Mouse (Mus musculus) intestine, embryonic 14.5 days (tissue): ENCODE results near the gene Akna. TPM values are rescaled to one million over a fixed set of nuclear protein-coding genes. Genes with fewer than 3 reads are reported as not detected.
A peak's percentile ranks its signal among the peaks of the same experiment; 100 is the strongest.
"Not testable (repeated sequence)": the region's sequence is repeated elsewhere in the genome, so short reads cannot be mapped to it uniquely, and the experiment has no call there.

Source experiments
- ATAC-seq: fragments of 200-750 bp; cut with Nextera tagmentation; replicated peaks from 2 replicates; pipeline ENCODE4 v1.8.0; 2017; ENCODE audit warnings: low read depth, moderate number of reproducible peaks, moderate TSS enrichment, moderate library complexity; ENCODE audit not compliant: low FRiP score, low TSS enrichment
- DNase-seq: peaks from one replicate; pipeline ENCODE4 v3.0.0-alpha.2; 2018; ENCODE audit warnings: low spot score
- H3K27ac ChIP-seq: fragments of 300-500 bp; sonication (generic); 2 replicates; pipeline ENCODE4 v1.5.1; 2014; ENCODE audit warnings: low read depth, mild to moderate bottlenecking, control low read depth
- H3K27me3 ChIP-seq: fragments of 300-500 bp; sonication (generic); replicated peaks from 2 replicates; pipeline ENCODE4 v1.6.1; 2014; ENCODE audit warnings: low read length, control low read depth; ENCODE audit not compliant: control insufficient read depth, insufficient read depth
- H3K36me3 ChIP-seq: fragments of 300-500 bp; sonication (generic); 2 replicates; pipeline ENCODE4 v1.6.1; 2014; ENCODE audit warnings: low read length, control low read depth; ENCODE audit not compliant: control insufficient read depth, insufficient read depth
- H3K4me1 ChIP-seq: fragments of 300-500 bp; sonication (generic); replicated peaks from 2 replicates; pipeline ENCODE4 v1.6.1; 2014; ENCODE audit warnings: low read length, control low read depth, mixed read lengths; ENCODE audit not compliant: control insufficient read depth, insufficient read depth
- H3K4me2 ChIP-seq: fragments of 300-500 bp; sonication (generic); 2 replicates; pipeline ENCODE4 v1.6.1; 2014; ENCODE audit warnings: low read length
- H3K4me3 ChIP-seq: fragments of 300-500 bp; sonication (generic); 2 replicates; pipeline ENCODE4 v1.5.1; 2014; ENCODE audit warnings: low read depth, low read length, control low read depth, mixed read lengths
- H3K9ac ChIP-seq: fragments of 300-500 bp; sonication (generic); 2 replicates; pipeline ENCODE4 v1.6.1; 2014; ENCODE audit warnings: mild to moderate bottlenecking, low read length
- H3K9me3 ChIP-seq: fragments of 300-500 bp; sonication (generic); 2 replicates; pipeline ENCODE4 v1.6.1; 2016; ENCODE audit warnings: low read length, control low read depth; ENCODE audit not compliant: control insufficient read depth
- WGBS: fragments of 180-500 bp; shearing (Covaris S2); extraction: QIAGEN DNeasy Blood & Tissue Kit; methylation state at CpG from one replicate; pipeline ENCODE4 v1.1.7; 2014; 5-methylcytosine and 5-hydroxymethylcytosine counted together
- polyA plus RNA-seq: library from polyadenylated mRNA; unstranded; fragments of >200 nt; fragmentation: Nextera tagmentation; extraction: Ambion mirVana; gene quantifications from 2 replicates; pipeline ENCODE4 v1.2.1, GENCODE M21; 2014

Gene Akna
- polyA plus RNA-seq, 1 experiment from 2014 or later = 6.8 TPM

DNA sequence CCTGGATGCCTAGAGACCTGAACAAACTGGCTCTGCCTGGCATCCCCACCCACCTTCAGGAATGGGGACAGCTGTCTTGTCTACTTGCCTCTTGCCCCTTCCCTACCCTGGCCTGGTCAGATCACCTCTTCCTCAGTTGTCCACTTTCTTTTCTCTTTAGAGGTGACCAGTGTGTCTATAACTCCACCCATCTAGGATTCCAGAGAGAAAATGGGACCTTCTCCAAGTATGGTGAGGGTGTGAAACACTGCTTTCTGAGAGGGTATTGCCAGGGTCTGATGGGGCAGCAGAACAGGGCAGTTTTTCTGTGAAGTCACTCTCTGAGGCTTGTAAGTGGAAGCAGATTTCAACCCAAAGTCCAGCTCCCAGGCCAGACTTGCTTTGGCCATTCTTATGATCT lies 57.9 kb downstream of the Akna start:
- Histone ChIP-seq H3K4me1 (no peaks in the 10 kb centered on the region), H3K9ac (no peak overlapping the region), H3K9me3 (no peaks in the 10 kb centered on the region), H3K4me2 (no peak overlapping the region), H3K27me3 (no peaks in the 10 kb centered on the region), H3K4me3 (no peak overlapping the region), H3K36me3 (no peaks in the 10 kb centered on the region), H3K27ac (no peak overlapping the region)
- no peak for ATAC-seq
- no peak for DNase-seq

DNA sequence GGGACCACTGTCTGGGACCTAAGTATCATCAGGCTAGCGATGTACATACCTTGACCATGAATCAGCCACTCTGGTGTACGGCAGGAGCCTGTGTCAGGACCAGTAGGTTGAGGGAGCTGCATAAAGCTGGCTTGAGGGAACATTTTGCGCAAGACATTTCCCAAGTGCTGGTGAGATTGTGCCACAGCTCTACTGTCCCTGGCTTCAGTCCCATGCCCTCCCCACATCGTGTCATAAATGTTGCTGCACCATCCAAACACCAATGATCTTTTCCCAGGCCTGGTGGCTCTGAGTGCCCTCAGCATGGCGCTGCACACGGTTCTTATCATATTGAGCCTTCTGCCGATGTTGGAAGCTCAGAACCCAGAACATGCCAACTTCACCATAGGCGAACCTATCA lies 58.9 kb downstream of the Akna start, which contains the start of gene Orm1:
Gene Orm1, plus strand, starts transcription at position 266 of the 400 bp plus-strand sequence.
- no peaks in the 10 kb centered on the region for H3K4me1 ChIP-seq
- no peak within 1 kb of the TSS for H3K4me2 ChIP-seq
- H3K9ac ChIP-seq = no peak within 1 kb of the TSS
- H3K27ac ChIP-seq = no peak within 1 kb of the TSS
- H3K9me3 ChIP-seq = no peaks in the 10 kb centered on the region
- no peak for ATAC-seq
- DNase-seq = no peak
- no peaks in the 10 kb centered on the region for H3K27me3 ChIP-seq
- no peaks in the 10 kb centered on the region for H3K36me3 ChIP-seq
- no peak within 1 kb of the TSS for H3K4me3 ChIP-seq
- WGBS = 84% methylated on average over 8 of the region's 8 CpGs

DNA sequence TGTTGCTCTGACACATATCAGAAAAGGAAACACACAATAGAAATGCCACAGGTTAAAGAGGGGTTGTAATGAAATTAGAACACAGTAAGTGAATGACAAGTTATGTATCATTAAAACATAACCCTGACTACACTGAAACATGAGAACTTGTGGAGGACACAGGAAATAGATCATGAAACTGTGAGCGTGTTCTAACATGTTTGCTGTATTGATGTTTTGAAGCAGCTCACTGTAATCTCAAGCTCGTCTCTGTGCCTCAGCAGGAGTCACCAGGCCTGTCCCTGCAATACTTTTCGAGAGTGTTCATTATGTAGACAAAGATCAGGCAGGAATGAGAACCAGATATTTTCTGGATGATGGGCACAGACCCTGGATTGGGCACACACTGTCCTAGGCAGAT lies 59.5 kb downstream of the Akna start:
- WGBS = 56% methylated on average over 3 of the region's 3 CpGs
- Histone ChIP-seq H3K9me3 (no peaks in the 10 kb centered on the region), H3K4me1 (no peaks in the 10 kb centered on the region)

DNA sequence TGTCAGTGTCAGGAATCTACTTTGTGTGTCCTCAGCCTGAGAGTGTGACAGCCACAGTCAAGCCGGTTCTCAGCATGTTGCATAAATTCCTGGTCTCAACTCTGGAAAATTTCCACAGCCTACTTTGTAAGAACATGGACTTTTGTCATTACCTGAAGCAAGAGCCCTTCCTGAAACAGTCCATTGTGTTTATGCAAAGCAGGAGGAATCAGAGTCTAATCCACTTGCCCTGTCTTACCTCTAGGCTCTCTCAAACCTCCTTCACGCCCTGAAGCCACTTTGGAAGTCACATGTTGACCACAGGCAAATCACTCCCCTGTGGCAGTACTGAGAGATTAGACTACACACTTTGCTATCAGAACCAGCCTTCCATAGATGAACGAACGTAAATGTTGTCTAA lies 60.7 kb downstream of the Akna start:
- no peak overlapping the region for H3K4me3 ChIP-seq
- no peak overlapping the region for H3K27ac ChIP-seq
- H3K4me2 ChIP-seq = no peak overlapping the region
- no peak overlapping the region for H3K9ac ChIP-seq
- 78% methylated on average over 4 of the region's 4 CpGs for WGBS
- ATAC-seq (no peak), DNase-seq (no peak)
- H3K27me3 ChIP-seq = no peaks in the 10 kb centered on the region
- no peaks in the 10 kb centered on the region for H3K4me1 ChIP-seq
- H3K36me3 ChIP-seq = no peaks in the 10 kb centered on the region
- no peaks in the 10 kb centered on the region for H3K9me3 ChIP-seq

More for the DNA sequence above, 59.5 kb downstream of the Akna start:
- no peak for ATAC-seq
- DNase-seq = no peak
- Histone ChIP-seq H3K9ac (no peak overlapping the region), H3K4me3 (no peak overlapping the region), H3K36me3 (no peaks in the 10 kb centered on the region), H3K27ac (no peak overlapping the region), H3K4me2 (no peak overlapping the region), H3K27me3 (no peaks in the 10 kb centered on the region)

DNA sequence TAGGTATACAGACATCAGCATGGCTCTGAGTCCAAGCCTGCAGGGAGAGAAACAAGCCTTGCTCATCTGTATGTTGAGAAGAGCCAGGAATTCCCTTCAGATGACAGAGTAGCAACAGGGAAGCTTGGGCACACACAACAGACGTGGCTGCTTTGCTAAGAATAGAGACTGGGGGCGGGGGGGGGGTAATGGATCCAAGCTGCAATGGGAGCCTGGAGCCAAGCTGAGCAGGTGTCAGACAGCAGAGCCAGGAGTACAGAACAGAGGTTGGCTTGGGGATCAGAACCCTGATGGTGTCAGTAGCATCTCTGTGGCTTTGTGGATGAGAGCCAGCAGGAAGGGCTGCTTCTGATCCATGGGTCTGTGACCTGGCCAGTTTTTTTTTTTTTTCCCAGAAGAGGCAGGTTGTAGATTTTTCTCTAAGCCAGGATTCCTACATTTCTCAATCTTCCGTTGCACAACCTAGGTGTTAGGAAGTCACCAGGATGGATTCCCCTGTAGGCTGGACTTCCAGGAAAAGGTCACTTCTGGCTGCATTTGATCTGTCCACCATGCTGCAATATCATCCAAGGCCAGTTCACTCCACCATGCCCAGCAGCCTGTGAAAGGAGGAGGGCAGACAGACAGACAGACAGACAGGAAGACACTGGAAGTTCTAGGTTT lies 64.6 kb downstream of the Akna start:
- Histone ChIP-seq H3K9ac (no peak overlapping the region), H3K27me3 (no peaks in the 10 kb centered on the region), H3K4me3 (no peak overlapping the region), H3K4me2 (no peak overlapping the region), H3K9me3 (no peaks in the 10 kb centered on the region), H3K27ac (no peak overlapping the region), H3K4me1 (no peaks in the 10 kb centered on the region), H3K36me3 (peaks cover 12% of the 10 kb centered on the region)
- DNase-seq = no peak
- 59% methylated on average over 3 of the region's 3 CpGs for WGBS
- ATAC-seq = no peak

DNA sequence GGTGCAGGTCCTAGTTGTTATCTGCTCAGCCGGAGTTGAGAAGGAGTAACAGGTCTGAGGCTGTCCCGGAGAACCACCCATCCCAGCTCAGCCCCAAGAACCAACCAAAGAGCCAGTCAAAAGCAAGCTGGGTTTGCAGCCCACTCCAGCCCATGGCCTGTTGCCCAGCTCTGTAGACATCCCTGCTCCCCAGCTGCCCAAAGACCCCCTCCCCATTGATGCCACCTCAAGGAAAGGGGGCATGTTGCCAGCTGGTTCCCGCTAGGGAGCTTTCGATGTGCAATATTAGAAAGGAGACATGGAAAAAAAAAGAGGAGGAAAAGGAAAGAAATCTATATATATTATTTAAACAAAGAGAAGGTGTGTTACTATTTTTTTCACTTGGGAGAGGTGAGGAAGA lies 69.8 kb downstream of the Akna start:
- H3K27ac ChIP-seq = no peak overlapping the region
- no peak for ATAC-seq
- no peaks in the 10 kb centered on the region for H3K4me1 ChIP-seq
- DNase-seq = no peak
- peaks cover 41% of the 10 kb centered on the region for H3K36me3 ChIP-seq
- no peak overlapping the region for H3K9ac ChIP-seq
- no peak overlapping the region for H3K4me3 ChIP-seq
- no peaks in the 10 kb centered on the region for H3K9me3 ChIP-seq
- no peak overlapping the region for H3K4me2 ChIP-seq
- 95% methylated on average over 4 of the region's 4 CpGs for WGBS
- H3K27me3 ChIP-seq = no peaks in the 10 kb centered on the region

DNA sequence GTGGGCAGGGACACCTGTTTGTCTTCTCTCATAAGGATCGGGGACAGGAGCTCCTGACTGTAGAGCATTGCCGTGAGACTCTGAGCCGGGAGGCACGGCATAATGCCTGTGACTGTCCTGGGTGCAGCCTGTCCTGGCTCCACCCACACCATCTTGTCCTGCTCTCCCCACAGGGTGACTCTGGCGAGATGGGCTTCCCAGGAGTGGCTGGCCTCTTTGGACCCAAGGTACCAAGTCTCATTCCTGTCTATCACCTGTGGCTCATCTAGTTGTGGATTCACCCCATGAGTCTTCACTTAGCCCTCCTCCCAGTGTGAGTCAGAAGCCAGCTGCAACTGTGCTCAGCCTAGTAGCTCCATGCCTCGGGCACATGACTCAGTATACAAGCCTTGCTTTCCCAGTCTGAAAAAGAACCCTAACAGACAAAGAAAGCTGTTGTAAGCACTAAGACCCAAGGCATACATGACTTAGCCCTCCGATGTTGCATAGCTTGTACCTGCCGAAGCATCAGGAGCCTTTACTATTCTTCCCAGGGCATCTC lies 79.8 kb downstream of the Akna start:
- Histone ChIP-seq H3K9me3 (no peaks in the 10 kb centered on the region), H3K27ac (no peak overlapping the region), H3K4me3 (no peak overlapping the region), H3K36me3 (peaks cover 81% of the 10 kb centered on the region), H3K4me2 (no peak overlapping the region), H3K4me1 (no peaks in the 10 kb centered on the region), H3K9ac (no peak overlapping the region), H3K27me3 (no peaks in the 10 kb centered on the region)
- ATAC-seq (no peak), DNase-seq (no peak)
- WGBS = 86% methylated on average over 8 of the region's 8 CpGs

DNA sequence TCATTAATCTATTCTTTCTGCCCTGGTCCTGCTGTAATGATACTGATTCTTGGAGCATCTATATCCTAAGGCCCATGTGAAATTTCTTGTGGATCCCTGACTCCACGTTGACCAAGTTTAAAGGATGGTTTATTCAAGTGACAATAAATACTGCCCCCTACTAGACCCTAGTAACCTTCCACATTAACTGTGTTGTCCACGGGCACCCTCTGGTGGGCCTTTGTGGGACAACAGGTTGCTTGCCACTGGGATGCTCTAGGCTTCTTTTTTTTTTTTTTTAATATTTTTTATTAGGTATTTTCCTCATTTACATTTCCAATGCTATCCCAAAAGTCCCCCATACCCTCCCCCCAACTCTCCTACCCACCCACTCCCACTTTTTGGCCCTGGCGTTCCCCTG lies 83.6 kb downstream of the Akna start:
- H3K9ac ChIP-seq, H3K27me3 ChIP-seq, H3K9me3 ChIP-seq, H3K4me1 ChIP-seq, H3K4me2 ChIP-seq, H3K4me3 ChIP-seq, H3K27ac ChIP-seq, ATAC-seq: not testable (repeated sequence)
- H3K36me3 ChIP-seq = peaks cover 85% of the 10 kb centered on the region
- DNase-seq = peak; percentile 82
- 29% methylated on average over 3 of the region's 3 CpGs for WGBS
